Mouse (Mus musculus): Measurements from ENCODE around the gene Gm5592. TPM values are rescaled to one million over a fixed set of nuclear protein-coding genes. Genes with fewer than 3 reads are reported as not detected.
"Not testable (repeated sequence)": the region's sequence is repeated elsewhere in the genome, so short reads cannot be mapped to it uniquely, and the experiment has no call there.

Gene Gm5592
- polyA plus RNA-seq (2015; fragmentation: Nextera tagmentation; extraction: Ambion mirVana) = not detected in 2 replicates

DNA sequence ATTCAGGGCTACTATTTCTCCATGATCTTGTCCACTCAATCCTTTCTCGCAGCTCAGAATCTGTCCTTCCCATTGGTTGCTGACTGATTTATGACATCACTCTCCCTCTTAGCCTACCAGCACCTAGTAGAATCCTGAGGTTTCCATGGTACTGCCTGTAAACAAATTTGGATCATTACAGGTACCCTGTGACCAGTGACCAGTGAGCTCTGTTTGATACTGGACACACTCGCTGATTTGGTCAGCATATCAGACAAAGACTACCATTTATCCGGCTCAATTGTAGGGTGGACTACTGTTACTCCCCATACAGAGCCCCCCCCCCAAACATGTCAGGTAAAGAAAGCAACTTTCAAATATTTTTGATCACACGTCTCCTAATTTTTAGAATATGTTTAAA lies at the start of gene Gm5592:
Gm5592 (plus strand) TSS at position 301 of the 400 bp plus-strand sequence.
- not testable (repeated sequence) for H3K27ac ChIP-seq (ENCODE audit: low read depth, low read length); H3K27me3 ChIP-seq (replicated peaks; ENCODE audit: control insufficient read depth, insufficient read depth, low read length); H3K36me3 ChIP-seq (ENCODE audit: control insufficient read depth, insufficient read depth, low read length); H3K4me2 ChIP-seq (ENCODE audit: low read length); H3K4me3 ChIP-seq (ENCODE audit: low read length); H3K9ac ChIP-seq (ENCODE audit: low read depth, low read length); H3K9me3 ChIP-seq (ENCODE audit: control insufficient read depth, low read length); H3K4me1 ChIP-seq (ENCODE audit: control insufficient read depth, insufficient read depth, low read depth, low read length); ATAC-seq
- 83% methylated on average over 4 of the region's 4 CpGs for WGBS

GRCm38 (mm10) chr7:41155806-41156205 lies 2.2 kb downstream of the Gm5592 start:
- not testable (repeated sequence) for H3K27me3 ChIP-seq (replicated peaks; ENCODE audit: control insufficient read depth, insufficient read depth, low read length); ATAC-seq; H3K9me3 ChIP-seq (ENCODE audit: control insufficient read depth, low read length); H3K4me1 ChIP-seq (ENCODE audit: control insufficient read depth, insufficient read depth, low read depth, low read length); H3K4me2 ChIP-seq (ENCODE audit: low read length); H3K27ac ChIP-seq (ENCODE audit: low read depth, low read length); H3K36me3 ChIP-seq (ENCODE audit: control insufficient read depth, insufficient read depth, low read length); H3K4me3 ChIP-seq (ENCODE audit: low read length); H3K9ac ChIP-seq (ENCODE audit: low read depth, low read length)
- 93% methylated on average over 2 of the region's 2 CpGs for WGBS

DNA sequence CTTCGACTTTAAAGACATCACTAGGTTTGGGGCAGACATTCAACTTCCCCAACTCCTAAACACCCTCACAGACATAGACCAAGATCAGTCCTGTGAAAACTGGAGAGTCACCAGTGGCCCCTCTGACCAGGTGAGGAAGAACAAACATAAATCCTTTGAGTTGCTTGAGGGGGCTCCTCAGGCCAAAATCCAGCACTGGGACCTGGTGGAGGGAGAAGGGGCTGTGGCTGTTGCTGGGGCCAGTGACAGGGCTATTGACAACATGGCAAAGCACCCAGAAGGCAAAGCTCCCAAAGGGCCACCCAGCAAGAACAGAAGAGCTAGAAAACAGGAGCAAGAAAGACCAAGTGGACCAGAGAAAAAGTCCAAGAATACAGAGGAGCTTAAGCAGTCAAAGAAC lies 4.2 kb downstream of the Gm5592 start:
- H3K9me3 ChIP-seq (ENCODE audit: control insufficient read depth, low read length); H3K4me2 ChIP-seq (ENCODE audit: low read length); H3K9ac ChIP-seq (ENCODE audit: low read depth, low read length); H3K4me3 ChIP-seq (ENCODE audit: low read length); H3K27ac ChIP-seq (ENCODE audit: low read depth, low read length); H3K4me1 ChIP-seq (ENCODE audit: control insufficient read depth, insufficient read depth, low read depth, low read length); ATAC-seq; H3K27me3 ChIP-seq (replicated peaks; ENCODE audit: control insufficient read depth, insufficient read depth, low read length); H3K36me3 ChIP-seq (ENCODE audit: control insufficient read depth, insufficient read depth, low read length): not testable (repeated sequence)
- WGBS = no CpG with 5 or more reads among the region's 1 CpGs

DNA sequence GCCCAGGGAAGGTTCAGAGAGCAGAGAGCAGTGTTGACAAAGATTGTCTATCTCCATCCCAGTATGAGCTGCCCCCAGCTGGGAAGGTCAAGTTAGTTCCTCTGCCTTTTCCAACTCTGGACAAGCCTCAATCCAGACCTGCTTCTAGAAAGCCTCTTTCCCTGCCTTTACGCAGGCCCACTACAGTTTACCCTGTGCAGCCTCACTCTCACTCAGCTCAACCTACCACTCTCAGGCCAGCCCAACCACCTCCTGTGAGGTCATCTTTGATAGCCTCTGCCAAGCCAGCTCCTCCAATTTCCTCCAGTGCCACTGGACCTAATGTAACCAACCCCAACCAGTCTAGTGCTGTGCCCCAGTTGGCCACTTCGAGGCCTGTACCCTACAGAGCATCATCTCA lies 4.9 kb downstream of the Gm5592 start:
- not testable (repeated sequence) for H3K4me2 ChIP-seq (ENCODE audit: low read length); H3K36me3 ChIP-seq (ENCODE audit: control insufficient read depth, insufficient read depth, low read length); ATAC-seq; H3K27ac ChIP-seq (ENCODE audit: low read depth, low read length); H3K4me1 ChIP-seq (ENCODE audit: control insufficient read depth, insufficient read depth, low read depth, low read length); H3K4me3 ChIP-seq (ENCODE audit: low read length); H3K9me3 ChIP-seq (ENCODE audit: control insufficient read depth, low read length); H3K27me3 ChIP-seq (replicated peaks; ENCODE audit: control insufficient read depth, insufficient read depth, low read length); H3K9ac ChIP-seq (ENCODE audit: low read depth, low read length)
- 77% methylated on average over 2 of the region's 2 CpGs for WGBS

DNA sequence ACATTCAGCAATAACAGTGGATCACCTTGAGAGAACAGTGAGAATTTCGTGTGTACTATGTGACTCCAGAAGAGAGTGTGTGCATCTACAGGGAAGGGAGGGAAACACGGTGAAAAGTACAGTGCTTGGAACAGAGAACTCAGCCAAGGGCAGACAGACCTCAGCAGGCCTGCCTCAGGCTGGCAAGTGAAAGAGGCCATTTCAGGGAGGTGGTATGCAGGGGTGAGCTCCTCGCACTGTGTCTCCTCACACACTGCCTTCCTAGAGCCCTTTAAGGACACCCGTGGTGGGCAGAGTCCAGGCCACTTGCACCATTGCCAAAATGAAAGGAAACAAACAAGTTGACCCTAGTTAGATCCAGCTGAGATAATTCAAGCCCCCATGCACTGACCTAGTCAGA lies 40.0 kb downstream of the Gm5592 start:
- no peak for ATAC-seq
- Histone ChIP-seq H3K4me1 (ENCODE audit: control insufficient read depth, insufficient read depth, low read depth, low read length) (no peaks in the 10 kb centered on the region), H3K9ac (ENCODE audit: low read depth, low read length) (no peak overlapping the region), H3K36me3 (ENCODE audit: control insufficient read depth, insufficient read depth, low read length) (no peaks in the 10 kb centered on the region), H3K4me3 (ENCODE audit: low read length) (no peak overlapping the region), H3K9me3 (ENCODE audit: control insufficient read depth, low read length) (0 out of 2 replicates have a peak, but pooled peaks cover 4% of the 10 kb centered on the region), H3K27me3 (replicated peaks; ENCODE audit: control insufficient read depth, insufficient read depth, low read length) (no peaks in the 10 kb centered on the region), H3K27ac (ENCODE audit: low read depth, low read length) (no peak overlapping the region), H3K4me2 (ENCODE audit: low read length) (no peak overlapping the region)
- WGBS = 63% methylated on average over 4 of the region's 4 CpGs

Other genes starting within 250 kb of the Gm5592 start
- gene 4930433I11Rik, start 166.3 kb upstream of the Gm5592 start, polyA plus RNA-seq (2015; fragmentation: Nextera tagmentation; extraction: Ambion mirVana) = not detected in 2 replicates
- gene Gm4884, start 121.1 kb upstream of the Gm5592 start, polyA plus RNA-seq (2015; fragmentation: Nextera tagmentation; extraction: Ambion mirVana) = not detected in 2 replicates
- gene AI987944, start 239.5 kb downstream of the Gm5592 start, polyA plus RNA-seq (2015; fragmentation: Nextera tagmentation; extraction: Ambion mirVana) = 10.4 and 10.6 TPM in 2 replicates

All from hindbrain, embryonic 16.5 days (tissue).